Mouse (Mus musculus): ENCODE measurements around the gene Dact3. TPM values are rescaled to one million over a fixed set of nuclear protein-coding genes. Genes with fewer than 3 reads are reported as not detected.

The Dact3 gene
- total RNA-seq, 4 experiments from 2014 or later, result 8.0 to 9.5 (median 8.6) TPM

DNA sequence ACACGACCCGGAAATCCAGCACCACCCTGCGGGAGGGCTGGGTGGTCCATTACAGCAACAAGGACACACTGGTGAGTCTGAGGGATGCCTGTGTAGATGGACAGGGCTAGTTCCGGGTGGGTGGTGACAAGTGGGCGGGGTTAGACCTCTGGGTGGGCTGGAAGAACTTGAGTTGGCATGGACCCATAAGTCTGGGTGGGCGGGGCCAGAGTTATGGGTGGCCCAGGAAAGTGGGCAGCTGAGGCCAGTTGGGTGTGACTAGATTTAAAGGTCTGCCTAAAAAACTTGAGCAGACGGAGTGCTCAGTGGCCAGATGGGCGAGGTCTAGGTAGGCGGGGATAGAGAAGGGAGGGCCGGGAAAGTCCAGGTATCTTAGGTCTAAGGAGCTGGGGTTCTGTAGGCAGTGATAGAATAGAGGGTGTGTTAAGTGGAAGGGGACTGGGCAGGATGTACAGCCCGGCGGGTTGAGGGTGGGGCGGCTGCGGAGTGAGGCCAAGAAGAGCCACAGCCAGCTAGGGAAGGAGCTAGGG is 21.8 kb upstream of the Dact3 start:
- DNase-seq (ENCODE audit: low spot score), result peak; percentile 20

DNA sequence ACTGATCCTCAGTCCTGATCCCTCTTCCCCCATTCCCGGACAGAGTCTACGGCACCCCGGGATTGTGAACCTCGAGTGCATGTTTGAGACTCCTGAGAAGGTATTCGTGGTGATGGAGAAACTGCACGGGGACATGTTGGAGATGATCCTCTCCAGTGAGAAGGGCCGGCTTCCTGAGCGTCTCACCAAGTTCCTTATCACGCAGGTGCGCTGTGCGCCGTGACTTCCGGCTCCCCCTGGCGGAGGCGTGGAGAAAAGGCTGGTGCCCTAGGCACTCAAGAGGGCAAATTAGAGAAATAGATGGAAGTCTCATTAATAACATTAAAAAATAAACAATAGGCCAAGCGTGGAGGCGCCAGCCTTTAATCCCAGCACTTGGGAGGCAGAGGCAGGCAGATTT is 16.8 kb upstream of the Dact3 start:
- DNase-seq (ENCODE audit: low spot score), result no peak

DNA sequence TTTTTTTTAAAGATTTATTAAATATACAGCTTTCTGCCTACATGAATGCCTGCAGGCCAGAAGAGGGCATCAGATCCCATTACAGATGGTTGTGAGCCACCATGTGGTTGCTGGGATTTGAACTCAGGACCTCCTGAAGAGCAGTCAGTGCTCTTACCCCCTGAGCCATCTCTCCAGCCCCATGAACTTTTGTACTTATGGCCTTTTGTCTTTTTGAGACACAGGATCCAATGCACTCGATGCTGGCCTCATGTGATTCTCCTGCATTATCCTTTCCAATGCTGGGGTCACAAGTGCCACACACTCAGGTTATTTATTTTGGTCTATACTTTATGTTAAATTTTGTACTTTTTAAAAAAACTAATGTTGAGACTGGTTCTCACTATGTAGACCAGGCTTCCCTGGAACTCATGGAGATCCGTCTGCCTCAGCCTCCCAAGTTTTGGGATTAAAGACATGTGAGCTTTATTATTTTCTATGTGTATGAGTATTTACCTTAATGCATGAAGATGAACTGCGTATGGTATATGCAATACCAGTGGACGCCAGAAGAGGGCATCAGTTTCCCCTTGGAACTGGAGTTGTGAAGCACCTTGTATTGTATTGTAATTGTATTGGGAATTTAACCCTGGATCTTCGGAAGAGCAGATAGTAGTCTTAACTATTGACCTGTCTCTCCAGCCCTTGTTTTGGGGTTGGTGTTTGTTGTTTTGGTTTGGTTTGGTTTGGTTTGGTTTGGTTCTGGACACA is 15.0 kb upstream of the Dact3 start:
- peak; percentile 60 for DNase-seq (ENCODE audit: low spot score)

DNA sequence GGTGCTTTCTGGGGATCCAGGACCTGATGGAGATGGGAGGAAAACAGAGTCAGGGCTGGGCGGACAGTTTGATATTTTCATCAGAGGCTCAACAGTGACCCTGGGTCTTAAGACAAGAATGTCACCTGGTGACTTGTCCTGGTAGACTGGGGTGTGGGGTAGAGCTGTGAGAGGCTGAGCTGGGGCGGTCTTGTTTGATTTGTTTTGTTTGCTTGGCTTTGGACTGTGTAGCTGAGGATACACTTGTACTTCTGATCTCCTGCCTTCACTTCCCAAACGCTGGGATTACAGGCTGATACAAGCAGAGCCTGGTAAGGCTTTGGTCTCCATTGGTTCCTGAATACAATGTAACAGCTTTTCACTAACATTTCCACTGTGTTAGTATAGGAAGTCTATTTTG is 7.6 kb upstream of the Dact3 start:
- DNase-seq (ENCODE audit: low spot score), result no peak

DNA sequence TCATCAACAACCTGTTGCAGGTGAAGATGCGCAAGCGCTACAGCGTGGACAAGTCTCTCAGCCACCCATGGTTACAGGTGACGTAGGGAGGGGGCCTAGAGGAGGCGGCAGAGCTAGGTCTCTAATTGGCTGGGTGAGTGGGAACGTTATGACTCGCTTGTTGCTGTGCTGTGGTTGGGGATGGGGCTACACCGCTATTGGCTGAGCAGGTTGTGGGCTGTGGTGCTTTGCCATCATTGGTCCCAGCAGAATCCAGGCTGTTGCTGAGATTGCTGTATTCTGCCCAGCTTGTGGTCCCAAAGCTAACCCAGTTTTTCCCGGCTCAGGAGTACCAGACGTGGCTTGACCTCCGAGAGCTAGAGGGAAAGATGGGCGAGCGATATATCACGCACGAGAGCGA is 5.6 kb upstream of the Dact3 start:
- no peak for DNase-seq (ENCODE audit: low spot score)

DNA sequence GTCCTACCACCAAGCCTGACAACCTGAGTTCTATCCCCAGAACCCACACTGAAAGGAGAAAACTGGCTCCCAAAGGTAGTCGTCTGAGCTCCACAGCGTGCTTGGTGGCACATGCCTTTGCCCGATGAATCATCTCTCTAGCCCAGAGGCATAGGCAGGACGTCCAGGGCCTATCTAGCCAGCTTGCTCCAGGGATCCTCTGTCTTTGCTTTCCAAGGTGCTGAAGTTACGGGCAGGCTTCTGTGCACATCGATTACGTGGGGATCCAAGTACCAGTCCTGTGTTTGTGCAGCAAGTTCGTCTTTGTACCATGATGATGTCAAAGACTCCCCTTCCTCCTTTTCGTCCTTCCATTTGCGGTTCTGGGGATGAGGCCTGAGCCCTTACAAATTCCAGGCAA is 3.5 kb upstream of the Dact3 start:
- no peak for DNase-seq (ENCODE audit: low spot score)

- DNase-seq (ENCODE audit: low spot score), result no peak
These were observed 2.6 kb upstream of the Dact3 start for GRCm38 (mm10) chr7:16872478-16872877.

GRCm38 (mm10) chr7:16873392-16873791 is 1.7 kb upstream of the Dact3 start:
- DNase-seq (ENCODE audit: low spot score), result no peak

DNA sequence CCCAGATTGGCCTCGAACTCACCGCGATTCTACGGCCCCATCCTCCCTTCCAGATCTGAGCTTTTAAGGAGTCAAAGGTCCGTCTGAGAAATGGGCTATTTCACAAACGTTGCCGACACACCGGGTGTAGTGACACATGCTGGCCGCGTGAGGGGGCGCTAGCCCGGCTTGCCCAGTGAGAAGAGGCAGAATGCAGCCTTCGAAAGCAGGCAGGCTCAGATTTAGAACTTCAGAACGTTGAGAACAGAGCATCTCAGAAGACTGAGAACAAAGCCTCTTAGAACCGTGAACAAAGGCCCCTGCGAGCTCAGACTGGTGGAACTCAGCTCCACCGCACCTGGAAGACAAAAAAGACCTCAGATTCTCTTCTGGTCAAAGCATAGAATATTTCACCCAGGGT is 927 bp upstream of the Dact3 start:
- DNase-seq (ENCODE audit: low spot score), result peak; percentile 83

- DNase-seq (ENCODE audit: low spot score), result peak; percentile 100
These were observed 284 bp upstream of the Dact3 start for GRCm38 (mm10) chr7:16874756-16875309.

GRCm38 (mm10) chr7:16875326-16875725 is 209 bp downstream of the Dact3 start:
- DNase-seq (ENCODE audit: low spot score), result no peak

GRCm38 (mm10) chr7:16876006-16876405 is 889 bp downstream of the Dact3 start:
- no peak for DNase-seq (ENCODE audit: low spot score)

- no peak for DNase-seq (ENCODE audit: low spot score)
These were observed 1.5 kb downstream of the Dact3 start for GRCm38 (mm10) chr7:16876608-16877007.

- no peak for DNase-seq (ENCODE audit: low spot score)
These were observed 2.6 kb downstream of the Dact3 start for GRCm38 (mm10) chr7:16877717-16878116.

- DNase-seq (ENCODE audit: low spot score), result no peak
These were observed 4.9 kb downstream of the Dact3 start for GRCm38 (mm10) chr7:16879796-16880547.

DNA sequence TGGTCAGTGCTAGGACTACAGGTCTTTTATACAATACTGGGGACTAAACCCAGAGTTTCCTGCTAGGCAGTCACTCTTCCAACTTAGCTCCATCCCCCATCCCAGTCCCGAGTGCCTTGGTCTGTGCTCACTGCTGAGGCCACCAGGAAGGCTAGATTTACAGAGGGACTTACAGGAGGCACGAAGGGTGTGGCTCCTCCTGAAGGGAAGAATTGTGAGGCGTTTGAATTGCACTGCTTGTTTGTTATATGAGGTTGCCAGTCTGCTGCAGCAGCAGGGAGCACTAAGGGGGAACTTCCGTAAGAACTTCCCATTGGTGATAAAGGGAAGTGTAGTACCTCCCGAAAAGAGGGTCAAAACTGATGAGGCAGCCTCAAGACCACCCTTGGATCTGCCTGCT is 5.5 kb downstream of the Dact3 start:
- no peak for DNase-seq (ENCODE audit: low spot score)

GRCm38 (mm10) chr7:16883162-16883561 is 8.0 kb downstream of the Dact3 start:
- no peak for DNase-seq (ENCODE audit: low spot score)

DNA sequence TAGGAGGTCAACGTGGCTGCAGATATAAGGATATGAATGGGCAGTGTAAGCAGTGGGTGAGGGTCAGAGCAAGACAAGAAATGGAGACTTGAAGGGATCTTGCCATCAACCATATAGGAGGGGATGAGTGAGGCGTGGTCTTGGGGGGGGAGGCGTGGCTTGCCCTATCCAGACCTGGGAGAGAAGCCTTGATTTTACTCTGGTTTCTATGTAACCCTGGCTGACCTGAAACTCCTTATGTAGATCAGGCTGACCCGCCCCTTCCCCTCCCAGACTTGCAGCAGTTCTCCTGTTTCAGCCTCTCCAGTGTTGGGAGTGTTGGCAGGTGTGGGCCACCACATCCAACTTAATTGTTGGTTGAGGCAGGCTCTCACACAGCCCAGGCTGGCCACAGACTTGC is 9.2 kb downstream of the Dact3 start:
- no peak for DNase-seq (ENCODE audit: low spot score)

DNA sequence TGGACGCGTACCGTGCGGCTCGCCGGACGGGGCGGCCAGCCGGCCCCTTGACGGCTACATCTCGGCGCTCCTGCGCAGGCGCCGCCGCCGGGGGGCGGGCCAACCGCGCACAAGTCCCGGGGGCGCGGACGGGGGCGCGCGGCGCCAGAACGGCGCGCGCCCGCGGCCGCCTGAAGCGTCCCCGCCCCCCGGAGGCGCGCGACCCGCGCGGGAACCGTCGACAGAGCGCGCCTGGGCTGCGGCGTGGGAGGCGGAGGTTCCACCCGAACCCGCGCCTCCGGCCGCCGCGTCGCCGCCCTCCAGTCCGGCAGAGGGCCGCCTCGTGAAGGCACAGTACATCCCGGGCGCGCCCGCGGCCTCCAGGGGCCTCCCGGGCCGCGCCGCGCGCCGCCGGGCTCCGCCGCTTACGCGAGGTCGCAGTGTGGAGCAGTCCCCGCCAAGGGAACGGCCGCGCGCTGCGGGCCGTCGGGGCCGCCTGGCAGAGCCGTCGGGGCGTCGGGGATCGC is 10.2 kb downstream of the Dact3 start:
- no peak for DNase-seq (ENCODE audit: low spot score)

DNA sequence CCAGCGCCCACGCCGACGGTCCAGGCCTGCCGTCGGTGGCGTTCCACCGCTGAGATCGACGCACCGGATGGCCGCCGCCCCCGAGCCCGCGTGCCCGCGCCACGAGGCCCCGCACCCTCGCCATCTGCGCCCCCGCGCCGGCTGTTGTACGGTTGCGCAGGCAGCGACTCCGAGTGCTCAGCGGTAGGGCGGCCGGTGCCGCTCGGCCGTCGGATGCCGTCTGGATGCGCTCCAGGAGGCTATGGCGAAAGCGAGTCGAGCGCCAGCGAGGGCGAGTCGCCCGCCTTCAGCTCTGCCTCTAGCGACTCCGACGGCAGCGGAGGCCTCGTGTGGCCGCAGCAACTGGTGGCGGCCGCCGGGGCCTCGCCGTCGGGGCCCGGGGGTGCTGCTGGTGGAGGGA is 10.8 kb downstream of the Dact3 start:
- no peak for DNase-seq (ENCODE audit: low spot score)

- DNase-seq (ENCODE audit: low spot score), result no peak
These were observed 15.4 kb downstream of the Dact3 start for GRCm38 (mm10) chr7:16890536-16890935.

- peak; percentile 78 for DNase-seq (ENCODE audit: low spot score)
These were observed 15.8 kb downstream of the Dact3 start for GRCm38 (mm10) chr7:16890944-16891343.

Data from heart, adult 8-10 months (tissue).